Mouse (Mus musculus) testis, adult 2 months (tissue): Measurements from ENCODE around the gene Yrdc.

Experiments
- CTCF ChIP-seq: fragments of 200-500 bp; IDR thresholded peaks from 2 replicates; pipeline ENCODE4 v1.5.1; 2012; ENCODE audit warnings: low read depth, mild to moderate bottlenecking, inconsistent platforms, low read length, moderate library complexity; ENCODE audit not compliant: control insufficient read depth, insufficient read depth, insufficient replicate concordance
- POLR2A ChIP-seq: fragments of 200-500 bp; IDR thresholded peaks from 2 replicates; pipeline ENCODE4 v1.6.1; 2012; ENCODE audit warnings: low read depth, mild to moderate bottlenecking, inconsistent platforms, low read length, moderate library complexity; ENCODE audit not compliant: control insufficient read depth

GRCm38 (mm10) chr4:124840998-124841397, 9.5 kb upstream of the Yrdc start:
- TF ChIP-seq CTCF: peak; percentile 19; the same call in 1 of the 2 replicates
- no peak for TF ChIP-seq POLR2A
